In genomic region chr14:52315792-52316440, GRCm38 (mm10) we compare ENCODE assay signal across 8 mouse cellular contexts. TPM values are rescaled to one million over a fixed set of nuclear protein-coding genes. Genes with fewer than 3 reads are reported as not detected.
A peak's percentile ranks its signal among the peaks of the same experiment; 100 is the strongest.
DNase-seq lines count a peak whose midpoint lies in the region; ATAC-seq lines count a peak whose summit lies in the region.

No protein-coding gene starts in this region.

- H3K27ac ChIP-seq in embryonic facial prominence, embryonic 10.5 days (replicated peaks), result peak overlapping the region; percentile 99
- peak overlapping the region; percentile 95 for H3K27ac ChIP-seq in heart, embryonic 10.5 days
- peak overlapping the region; percentile 79 for H3K27ac ChIP-seq in limb, embryonic 15.5 days
- peak overlapping the region; percentile 96 for H3K27ac ChIP-seq in midbrain, embryonic 15.5 days

- peaks cover 61% of the 10 kb centered on the region for H3K4me1 ChIP-seq in embryonic facial prominence, embryonic 10.5 days
- H3K4me1 ChIP-seq in heart, embryonic 10.5 days, result peaks cover 29% of the 10 kb centered on the region
- H3K4me1 ChIP-seq in limb, embryonic 15.5 days, result peaks cover 35% of the 10 kb centered on the region
- peaks cover 53% of the 10 kb centered on the region for H3K4me1 ChIP-seq in midbrain, embryonic 15.5 days

- H3K4me2 ChIP-seq in limb, embryonic 15.5 days, result peak overlapping the region; percentile 75
- peak overlapping the region; percentile 78 for H3K4me2 ChIP-seq in midbrain, embryonic 15.5 days

- H3K9me3 ChIP-seq in embryonic facial prominence, embryonic 10.5 days, result peaks cover 16% of the 10 kb centered on the region
- H3K9me3 ChIP-seq in heart, embryonic 10.5 days, result no peaks in the 10 kb centered on the region
- no peaks in the 10 kb centered on the region for H3K9me3 ChIP-seq in limb, embryonic 15.5 days
- H3K9me3 ChIP-seq in midbrain, embryonic 15.5 days, result no peaks in the 10 kb centered on the region

- peak; percentile 78 for ATAC-seq in limb, embryonic 15.5 days (ENCODE audit: insufficient number of reproducible peaks, low FRiP score, low TSS enrichment, low read depth)
- peak; percentile 88 for ATAC-seq in midbrain, embryonic 15.5 days (replicated peaks)

- peaks cover 44% of the 10 kb centered on the region for H3K36me3 ChIP-seq in embryonic facial prominence, embryonic 10.5 days (replicated peaks)
- H3K36me3 ChIP-seq in heart, embryonic 10.5 days, result peaks cover 38% of the 10 kb centered on the region
- peaks cover 30% of the 10 kb centered on the region for H3K36me3 ChIP-seq in limb, embryonic 15.5 days
- peaks cover 16% of the 10 kb centered on the region for H3K36me3 ChIP-seq in midbrain, embryonic 15.5 days (replicated peaks)
- no peaks in the 10 kb centered on the region for H3K36me3 ChIP-seq in splenic B cell, adult 2 months (ENCODE audit: control insufficient read depth, insufficient read depth, low read length, poor library complexity, severe bottlenecking)

- peak; percentile 85 for DNase-seq in embryo, embryonic 10 days (ENCODE audit: low spot score)
- no peak for DNase-seq in embryo, embryonic 9.5 days (ENCODE audit: extremely low spot score)
- peak; percentile 90 for DNase-seq in embryonic facial prominence, embryonic 10.5 days (ENCODE audit: low spot score)
- peak; percentile 83 for DNase-seq in heart, embryonic 10.5 days (ENCODE audit: low spot score)
- DNase-seq in kidney, adult 9 months, result peak; percentile 67
- DNase-seq in splenic B cell, adult 2 months (ENCODE audit: low read depth, low spot score), result peak; percentile 32

- peak overlapping the region; percentile 87 for H3K4me3 ChIP-seq in embryonic facial prominence, embryonic 10.5 days
- H3K4me3 ChIP-seq in heart, embryonic 10.5 days, result peak overlapping the region; percentile 89
- H3K4me3 ChIP-seq in limb, embryonic 15.5 days, result peak overlapping the region; percentile 76
- peak overlapping the region; percentile 87 for H3K4me3 ChIP-seq in midbrain, embryonic 15.5 days

- under 1% methylated on average over 38 of the region's 41 CpGs for WGBS in embryonic facial prominence, embryonic 10.5 days
- 0% methylated on average over 28 of the region's 41 CpGs for WGBS in heart, embryonic 10.5 days
- WGBS in limb, embryonic 15.5 days, result under 1% methylated on average over 30 of the region's 41 CpGs
- 0% methylated on average over 31 of the region's 41 CpGs for WGBS in midbrain, embryonic 15.5 days

- no peaks in the 10 kb centered on the region for H3K27me3 ChIP-seq in embryonic facial prominence, embryonic 10.5 days (replicated peaks; ENCODE audit: low read depth, poor library complexity, severe bottlenecking)
- no peaks in the 10 kb centered on the region for H3K27me3 ChIP-seq in heart, embryonic 10.5 days (ENCODE audit: insufficient read depth, poor library complexity, severe bottlenecking)
- no peaks in the 10 kb centered on the region for H3K27me3 ChIP-seq in limb, embryonic 15.5 days
- no peaks in the 10 kb centered on the region for H3K27me3 ChIP-seq in midbrain, embryonic 15.5 days (replicated peaks)
- peaks cover 3% of the 10 kb centered on the region for H3K27me3 ChIP-seq in splenic B cell, adult 2 months (ENCODE audit: control insufficient read depth, insufficient read depth, low read length, poor library complexity, severe bottlenecking)

- peak overlapping the region; percentile 85 for H3K9ac ChIP-seq in limb, embryonic 15.5 days
- H3K9ac ChIP-seq in midbrain, embryonic 15.5 days, result peak overlapping the region; percentile 96

RNA-seq across cellular contexts. Expression of gene Mettl3, which starts 11.0 kb away (rescaled TPM):
- polyA plus RNA-seq in embryonic facial prominence, embryonic 10.5 days (2016; fragmentation: Nextera tagmentation; extraction: Ambion mirVana), result 55.4 and 64.0 TPM in 2 replicates
- 36.0 and 42.5 TPM in 2 replicates for polyA plus RNA-seq in heart, embryonic 10.5 days (2016; fragmentation: Nextera tagmentation; extraction: Ambion mirVana)
- polyA plus RNA-seq in limb, embryonic 15.5 days (2015; fragmentation: Nextera tagmentation; extraction: Ambion mirVana), result 36.6 and 41.6 TPM in 2 replicates
- polyA plus RNA-seq in midbrain, embryonic 15.5 days (2015; fragmentation: Nextera tagmentation; extraction: Ambion mirVana), result 50.2 and 54.7 TPM in 2 replicates

RNA-seq across cellular contexts. Expression of gene Sall2, which starts 12.6 kb away (rescaled TPM):
- polyA plus RNA-seq in embryonic facial prominence, embryonic 10.5 days (2016; fragmentation: Nextera tagmentation; extraction: Ambion mirVana), result 50.3 and 51.9 TPM in 2 replicates
- polyA plus RNA-seq in heart, embryonic 10.5 days (2016; fragmentation: Nextera tagmentation; extraction: Ambion mirVana), result 12.1 and 17.1 TPM in 2 replicates
- 13.3 and 15.2 TPM in 2 replicates for polyA plus RNA-seq in limb, embryonic 15.5 days (2015; fragmentation: Nextera tagmentation; extraction: Ambion mirVana)
- polyA plus RNA-seq in midbrain, embryonic 15.5 days (2015; fragmentation: Nextera tagmentation; extraction: Ambion mirVana), result 48.8 and 49.7 TPM in 2 replicates

RNA-seq across cellular contexts. Expression of gene Rab2b, which starts 36.6 kb away (rescaled TPM):
- 22.7 and 25.8 TPM in 2 replicates for polyA plus RNA-seq in embryonic facial prominence, embryonic 10.5 days (2016; fragmentation: Nextera tagmentation; extraction: Ambion mirVana)
- polyA plus RNA-seq in heart, embryonic 10.5 days (2016; fragmentation: Nextera tagmentation; extraction: Ambion mirVana), result 15.5 and 17.1 TPM in 2 replicates
- 24.0 and 25.0 TPM in 2 replicates for polyA plus RNA-seq in limb, embryonic 15.5 days (2015; fragmentation: Nextera tagmentation; extraction: Ambion mirVana)
- 64.0 and 67.6 TPM in 2 replicates for polyA plus RNA-seq in midbrain, embryonic 15.5 days (2015; fragmentation: Nextera tagmentation; extraction: Ambion mirVana)

RNA-seq across cellular contexts. Expression of gene Tox4, which starts 37.0 kb away (rescaled TPM):
- 53.5 and 60.7 TPM in 2 replicates for polyA plus RNA-seq in embryonic facial prominence, embryonic 10.5 days (2016; fragmentation: Nextera tagmentation; extraction: Ambion mirVana)
- 40.2 and 40.4 TPM in 2 replicates for polyA plus RNA-seq in heart, embryonic 10.5 days (2016; fragmentation: Nextera tagmentation; extraction: Ambion mirVana)
- 41.8 and 45.8 TPM in 2 replicates for polyA plus RNA-seq in limb, embryonic 15.5 days (2015; fragmentation: Nextera tagmentation; extraction: Ambion mirVana)
- polyA plus RNA-seq in midbrain, embryonic 15.5 days (2015; fragmentation: Nextera tagmentation; extraction: Ambion mirVana), result 56.0 and 61.0 TPM in 2 replicates

RNA-seq across cellular contexts. Expression of gene Olfr1513, which starts 40.3 kb away (rescaled TPM):
- not detected in 2 replicates for polyA plus RNA-seq in embryonic facial prominence, embryonic 10.5 days (2016; fragmentation: Nextera tagmentation; extraction: Ambion mirVana)
- not detected in 2 replicates for polyA plus RNA-seq in heart, embryonic 10.5 days (2016; fragmentation: Nextera tagmentation; extraction: Ambion mirVana)
- not detected in 2 replicates for polyA plus RNA-seq in limb, embryonic 15.5 days (2015; fragmentation: Nextera tagmentation; extraction: Ambion mirVana)
- polyA plus RNA-seq in midbrain, embryonic 15.5 days (2015; fragmentation: Nextera tagmentation; extraction: Ambion mirVana), result not detected in 2 replicates
